Mouse (Mus musculus) testis, postnatal 14 days (tissue): ENCODE data around the gene Klri1.
"Not testable (repeated sequence)": the region's sequence is repeated elsewhere in the genome, so short reads cannot be mapped to it uniquely, and the experiment has no call there.

ENCODE experiments used
- DNase-seq: peaks from one replicate; pipeline ENCODE4 v3.0.0; 2021; ENCODE audit warnings: low spot score

The Klri1 gene

DNA sequence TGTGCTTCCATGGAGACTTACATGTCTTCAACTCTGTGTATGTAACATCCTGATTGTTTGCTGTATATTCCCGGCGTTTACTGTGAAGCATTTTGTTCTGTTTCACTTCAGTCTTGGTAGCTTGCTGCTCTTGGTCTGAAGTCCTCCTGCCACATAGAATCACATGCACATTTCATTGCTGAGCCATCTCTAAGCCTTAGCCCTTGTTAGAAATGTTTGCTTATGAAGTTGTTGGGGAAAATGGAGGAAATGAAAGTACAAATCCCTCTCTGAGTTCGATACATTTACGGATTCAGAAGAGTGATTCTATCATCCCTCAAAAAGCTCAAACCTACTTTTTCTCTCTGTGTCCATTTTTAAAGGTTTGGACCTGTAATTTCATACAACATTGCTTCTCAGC lies at the start of gene Klri1:
Gene Klri1, minus strand, starts transcription at position 101 of the 400 bp plus-strand sequence.
- DNase-seq = no peak

DNA sequence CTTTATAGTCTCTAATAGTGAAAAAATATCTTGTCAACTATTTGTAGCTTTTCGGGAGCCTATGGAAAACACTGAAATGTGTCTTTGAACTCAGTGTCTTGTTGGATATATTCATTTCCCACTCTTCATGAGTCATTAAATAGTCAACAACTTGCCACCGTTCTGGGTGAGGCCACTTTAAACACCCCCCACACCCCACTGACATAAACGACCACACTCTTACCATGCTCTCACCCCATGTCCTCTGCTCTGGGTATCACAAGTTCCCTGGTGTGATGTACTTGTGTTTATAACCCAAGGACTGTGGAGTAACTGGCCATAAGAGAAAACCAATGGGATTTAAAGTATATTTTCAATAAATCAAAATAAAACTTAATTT lies 30.7 kb upstream of the Klri1 start:
- DNase-seq = no peak

DNA sequence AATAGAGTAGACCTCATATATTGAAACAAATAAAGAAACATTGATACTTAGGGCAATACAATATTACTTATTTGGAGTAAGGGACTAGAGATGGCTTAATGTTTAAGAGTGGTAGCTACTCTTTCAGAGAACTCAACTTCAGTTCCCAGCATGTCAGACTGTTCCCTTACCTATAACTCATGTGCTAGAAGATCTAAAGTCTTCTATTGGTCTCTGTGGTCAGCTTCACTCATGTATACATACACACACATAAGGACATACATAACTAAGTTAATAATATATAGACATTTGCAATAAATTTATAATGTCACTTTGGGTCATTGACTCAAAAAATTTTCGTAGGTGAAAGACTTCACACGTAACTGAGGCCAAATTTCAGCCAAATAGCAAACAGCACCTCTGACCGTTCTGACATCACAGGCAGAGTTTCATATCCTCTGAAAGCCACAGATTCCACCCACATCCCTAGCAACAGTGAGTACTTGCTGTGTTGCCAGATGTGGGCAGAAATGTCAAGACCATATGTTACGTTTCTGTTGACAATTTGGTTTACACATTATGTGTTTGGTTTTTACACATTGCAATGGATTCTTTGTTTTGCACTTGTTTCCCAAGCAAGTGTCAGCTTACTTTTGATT lies 30.2 kb upstream of the Klri1 start:
- DNase-seq = no peak

DNA sequence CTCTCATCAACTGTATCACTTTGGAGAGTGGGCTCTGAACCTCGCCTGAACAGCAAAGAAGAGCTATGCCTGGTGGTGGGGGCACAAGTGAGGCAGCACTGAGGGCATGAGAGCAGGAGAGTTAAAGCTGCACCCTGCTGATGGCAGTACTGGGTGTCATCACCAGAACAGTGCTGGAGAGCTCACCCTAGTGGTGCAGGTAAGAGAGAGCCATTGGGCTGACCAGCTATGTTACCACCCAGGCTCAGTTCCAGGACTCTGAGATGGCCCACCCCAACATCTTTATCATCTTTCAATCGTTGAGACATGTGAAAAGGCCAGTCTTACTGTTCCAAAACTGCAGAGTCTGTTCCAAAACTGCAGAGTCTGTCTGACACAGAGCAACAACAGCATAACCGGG lies 29.2 kb upstream of the Klri1 start:
- no peak for DNase-seq

DNA sequence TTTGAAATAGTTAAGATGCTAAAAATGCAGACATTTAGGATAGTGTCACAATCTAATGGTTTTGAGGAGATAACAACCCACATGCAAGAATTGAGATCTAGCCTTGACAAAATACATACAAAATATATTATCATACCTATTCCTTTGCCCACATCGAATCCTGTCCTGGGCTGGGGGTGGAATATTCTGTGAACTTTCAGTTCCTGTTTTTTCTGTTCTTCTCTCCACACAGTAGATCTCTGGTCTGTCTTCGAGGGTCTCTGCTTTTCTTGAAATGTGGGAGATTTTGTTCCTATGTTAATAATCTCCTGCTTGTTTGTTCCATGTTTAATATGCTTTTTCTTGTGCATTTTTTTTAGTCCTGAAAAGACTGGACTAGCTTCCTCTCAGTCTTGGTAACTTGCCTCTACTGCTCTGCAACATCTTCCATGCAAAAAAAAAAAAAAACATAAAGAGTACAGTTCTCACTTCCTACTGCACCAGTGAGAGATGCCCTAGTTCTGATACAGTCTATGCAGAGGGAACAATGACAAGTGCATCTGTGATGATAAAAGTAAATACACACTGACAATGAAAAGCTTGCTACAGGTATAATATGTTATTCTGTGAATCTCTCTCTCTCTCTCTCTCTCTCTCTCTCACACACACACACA lies 23.3 kb upstream of the Klri1 start, which contains the start of gene Klri2:
Gene Klri2, minus strand, starts transcription at position 416 of the 653 bp plus-strand sequence.
- no peak for DNase-seq

DNA sequence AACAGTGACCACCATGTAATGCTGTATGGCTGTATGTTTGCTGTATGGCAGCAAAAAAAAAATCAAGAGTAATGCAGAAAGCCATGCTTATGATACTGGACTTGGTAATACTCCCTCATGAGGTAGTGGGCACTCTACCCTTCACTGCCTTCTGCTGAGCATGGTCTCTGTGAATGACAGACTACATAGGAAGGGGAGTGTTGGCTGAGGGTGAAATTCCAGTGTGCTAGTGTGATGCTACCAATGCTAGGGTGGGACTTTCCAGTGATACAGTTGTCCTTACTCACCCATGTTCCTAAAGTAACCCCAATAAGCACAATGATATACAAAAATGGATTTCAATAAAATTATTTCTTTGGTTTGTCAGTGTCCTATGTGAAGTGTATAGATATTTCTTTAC lies 19.5 kb upstream of the Klri1 start:
- no peak for DNase-seq

DNA sequence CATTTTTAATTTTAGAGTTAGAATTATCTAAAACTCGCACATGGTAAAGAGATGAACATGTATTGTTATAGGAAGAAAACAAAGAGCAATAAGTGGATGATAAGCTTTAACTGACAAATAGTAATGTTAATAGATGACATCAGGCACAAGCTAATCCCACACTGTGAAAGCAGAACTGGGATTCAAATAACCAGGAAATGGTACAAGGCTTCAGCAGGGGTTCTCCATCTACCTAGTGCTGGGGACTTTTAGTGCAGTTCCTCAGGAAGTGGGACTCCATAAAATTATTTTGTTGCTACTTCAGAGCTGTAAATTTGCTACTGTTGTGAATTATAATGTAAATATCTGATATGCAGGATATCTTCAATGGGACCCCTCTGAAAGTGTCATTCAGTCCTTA lies 10.3 kb upstream of the Klri1 start:
- no peak for DNase-seq

DNA sequence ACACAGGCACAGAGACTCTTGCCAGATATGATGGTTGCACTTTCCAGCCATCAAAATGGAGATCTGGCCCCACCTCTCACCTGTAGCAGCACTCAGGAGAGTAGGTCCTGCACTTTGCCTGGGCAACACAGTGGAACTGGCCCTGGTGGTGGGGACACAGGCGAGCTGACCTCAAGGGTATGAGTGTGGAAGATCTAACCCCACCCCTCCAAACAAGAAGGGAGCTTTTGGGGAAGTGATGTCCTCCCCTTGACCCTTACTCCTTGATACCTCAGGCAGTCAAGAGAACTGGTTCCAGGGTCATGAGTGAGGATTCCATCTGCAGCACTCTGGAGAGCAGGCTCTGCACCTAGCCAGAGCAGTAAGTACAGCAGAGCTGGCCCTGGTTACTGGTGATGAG lies 4.5 kb upstream of the Klri1 start:
- no peak for DNase-seq

DNA sequence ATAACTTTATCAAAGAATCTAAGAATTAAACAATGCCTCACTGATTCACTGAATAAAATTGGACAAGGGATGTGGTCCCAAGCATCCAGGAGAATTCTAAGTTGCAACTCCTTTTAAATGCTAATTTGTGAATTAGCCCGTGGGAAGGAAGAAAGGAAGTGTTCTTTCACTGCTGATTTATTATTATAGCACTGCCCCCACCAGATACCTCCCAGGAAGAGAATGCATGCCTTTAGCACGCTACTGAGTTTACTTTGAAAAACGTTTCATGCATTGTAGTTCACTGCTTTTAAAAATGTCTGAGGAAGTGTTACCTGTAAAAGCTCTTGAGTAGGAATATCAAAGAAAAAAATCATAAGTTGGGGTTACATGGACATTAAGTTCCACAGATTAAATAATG lies 3.6 kb upstream of the Klri1 start:
- DNase-seq = no peak

DNA sequence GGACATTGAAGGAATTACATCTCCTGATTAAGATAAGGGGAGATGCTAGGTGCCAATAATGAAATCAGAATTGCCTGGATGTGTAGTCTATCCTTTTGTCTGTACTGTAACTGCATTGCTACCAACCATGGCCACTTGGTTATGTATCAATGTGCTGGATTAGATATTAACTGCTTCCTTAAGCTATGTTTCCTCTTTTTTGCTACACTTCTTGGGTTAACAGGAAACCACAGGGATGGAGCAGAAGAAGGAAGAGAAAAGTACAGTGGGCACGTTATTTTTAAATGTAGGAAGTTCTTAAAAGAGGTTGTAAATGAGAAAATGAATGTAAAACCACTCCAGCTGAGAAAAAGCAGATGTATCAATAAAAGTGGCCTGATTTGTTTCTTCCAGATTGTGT lies 3.4 kb downstream of the Klri1 start:
- DNase-seq = no peak

DNA sequence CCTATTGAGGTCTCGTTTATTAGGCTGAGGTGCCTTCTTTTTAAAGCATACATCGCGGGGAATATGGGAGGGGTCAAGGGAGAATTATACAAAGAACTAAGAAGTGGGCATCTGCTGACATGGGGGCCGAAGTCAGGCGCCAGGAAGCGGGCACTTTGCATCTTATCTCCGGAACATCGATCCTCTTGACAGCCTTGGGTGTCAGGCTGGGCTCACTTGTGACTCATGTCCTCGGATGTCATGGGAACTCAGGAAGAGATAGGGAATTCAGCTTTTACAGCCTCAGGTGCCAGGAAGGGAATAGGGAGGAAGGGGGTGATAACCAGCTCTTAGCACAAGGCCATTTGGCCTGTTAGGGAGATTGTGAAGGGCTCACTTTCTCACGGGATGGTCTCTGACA lies 25.5 kb downstream of the Klri1 start:
- not testable (repeated sequence) for DNase-seq

DNA sequence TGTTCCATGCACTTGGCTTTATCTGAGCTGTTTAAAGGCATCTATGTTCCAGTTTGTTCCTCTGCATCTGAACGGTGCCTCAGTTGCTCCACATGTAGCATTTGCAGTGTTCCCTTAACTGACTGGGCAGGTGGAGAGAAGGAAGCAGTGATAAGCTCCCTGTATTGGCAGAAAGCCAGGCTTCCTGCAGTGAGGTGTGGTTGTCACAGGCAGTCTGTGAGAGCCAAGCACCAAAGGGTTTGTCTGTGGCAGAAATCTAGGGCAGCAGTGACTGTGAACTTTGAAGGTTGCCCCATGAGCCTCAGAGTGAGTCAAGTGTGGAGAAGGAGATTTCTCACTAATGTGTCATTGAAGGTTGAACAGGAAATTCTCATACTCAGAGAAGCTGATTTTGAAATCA lies 36.6 kb downstream of the Klri1 start:
- no peak for DNase-seq

DNA sequence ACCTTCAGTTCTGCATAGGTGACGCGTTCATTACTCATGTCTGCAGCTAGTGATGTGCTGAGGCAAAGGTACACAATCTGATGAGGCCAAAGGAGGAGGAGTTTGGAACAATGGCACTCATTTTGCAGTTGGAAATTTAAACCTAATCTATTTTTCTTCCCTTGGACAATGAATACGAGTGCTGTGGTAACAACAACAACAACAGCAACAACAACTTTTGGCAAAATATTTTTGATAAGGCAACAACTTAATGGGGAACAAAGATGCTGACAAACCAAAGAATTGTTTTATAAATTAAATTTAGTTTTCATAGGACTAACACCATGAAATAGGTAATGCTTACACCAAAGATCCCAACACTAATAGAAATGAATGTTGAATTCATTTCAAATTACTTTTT lies 38.1 kb downstream of the Klri1 start, which contains the start of gene Klrc1:
Gene Klrc1, minus strand, starts transcription at position 101 of the 400 bp plus-strand sequence.
- no peak for DNase-seq

DNA sequence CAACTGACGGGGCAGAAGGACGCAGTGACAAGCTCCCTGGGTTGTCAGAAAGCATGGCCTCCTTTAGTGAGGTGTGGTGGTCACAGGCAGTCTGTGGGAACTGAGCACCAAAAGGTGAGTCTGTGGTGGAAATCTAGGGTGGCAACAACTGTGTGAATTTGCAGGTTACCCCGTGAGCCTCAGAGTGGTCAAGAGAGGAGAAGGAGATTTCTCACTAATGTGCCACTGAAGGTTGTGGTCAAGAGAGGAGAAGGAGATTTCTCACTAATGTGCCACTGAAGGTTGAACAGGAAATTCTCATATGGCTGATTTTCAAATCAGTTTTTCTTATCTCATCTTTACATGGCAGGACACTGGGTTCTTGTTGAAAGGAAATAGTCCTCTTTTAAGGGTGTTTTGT lies 55.6 kb downstream of the Klri1 start:
- not testable (repeated sequence) for DNase-seq

DNA sequence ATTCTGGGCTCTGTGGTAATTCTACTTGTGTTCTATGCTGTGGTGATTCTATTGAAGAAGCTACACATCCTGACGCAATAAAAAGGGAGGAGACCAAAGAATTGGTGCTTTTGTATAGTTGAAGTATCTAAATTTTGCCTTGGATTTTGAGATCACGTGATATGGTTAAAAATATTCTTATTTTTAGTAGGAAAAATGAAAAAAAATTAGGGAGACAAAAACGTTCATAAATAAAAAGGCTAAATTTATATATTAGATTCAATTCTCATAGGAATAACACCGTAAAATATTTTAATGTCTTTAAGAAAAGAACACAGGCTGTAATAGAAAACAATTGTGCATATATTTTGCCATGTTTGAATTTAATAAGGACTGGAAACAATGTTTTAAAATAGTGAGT lies 56.3 kb downstream of the Klri1 start, which contains the start of gene Klrc2:
Gene Klrc2, minus strand, starts transcription at position 101 of the 400 bp plus-strand sequence.
- not testable (repeated sequence) for DNase-seq
